Mouse (Mus musculus): ENCODE data around the gene Itga6.
"Not testable (repeated sequence)": the region's sequence is repeated elsewhere in the genome, so short reads cannot be mapped to it uniquely, and the experiment has no call there.

The Itga6 gene

DNA sequence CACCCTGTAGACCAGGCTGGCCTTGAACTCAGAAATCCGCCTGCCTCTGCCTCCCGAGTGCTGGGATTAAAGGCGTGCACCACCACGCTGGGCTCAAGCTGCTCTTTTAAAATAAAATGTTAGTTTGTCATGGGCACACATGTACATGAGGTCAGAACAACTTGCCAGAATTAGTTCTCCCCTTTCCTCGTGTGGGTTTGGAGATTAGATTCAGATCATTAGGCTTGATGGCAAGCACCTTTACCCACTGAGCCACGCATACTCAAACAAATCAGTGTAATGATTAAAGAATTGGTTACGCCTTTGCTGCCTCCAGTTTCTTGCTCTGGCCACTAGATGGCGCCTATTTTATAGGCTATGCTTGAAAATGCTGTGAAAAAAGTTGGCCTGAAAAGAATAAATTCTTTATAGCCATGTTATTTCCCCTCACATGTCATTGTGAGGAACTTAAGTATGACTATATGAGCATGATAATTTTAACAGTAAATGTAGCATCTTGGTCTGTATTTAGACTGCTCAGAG lies 153.0 kb downstream of the Itga6 start:
- DNase-seq = no peak

DNA sequence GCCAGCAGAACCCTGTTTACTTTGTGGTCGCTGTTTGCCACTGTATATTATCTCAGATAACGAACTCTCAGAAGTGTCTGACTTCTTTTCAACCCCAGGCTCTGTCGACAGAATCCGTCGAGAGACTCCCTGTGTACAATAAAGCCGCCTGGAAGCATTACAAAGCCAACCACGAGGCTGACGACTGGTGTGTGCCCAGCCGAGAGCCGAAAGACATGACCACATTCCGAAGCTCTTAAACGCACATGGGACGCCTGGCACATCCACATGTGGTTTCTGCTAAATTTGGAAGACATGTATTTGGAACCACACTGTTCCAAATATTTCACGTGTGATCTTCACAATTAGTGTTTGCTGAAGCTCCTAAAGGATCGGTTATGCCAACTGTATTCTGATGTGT lies 154.5 kb downstream of the Itga6 start:
- no peak for DNase-seq

DNA sequence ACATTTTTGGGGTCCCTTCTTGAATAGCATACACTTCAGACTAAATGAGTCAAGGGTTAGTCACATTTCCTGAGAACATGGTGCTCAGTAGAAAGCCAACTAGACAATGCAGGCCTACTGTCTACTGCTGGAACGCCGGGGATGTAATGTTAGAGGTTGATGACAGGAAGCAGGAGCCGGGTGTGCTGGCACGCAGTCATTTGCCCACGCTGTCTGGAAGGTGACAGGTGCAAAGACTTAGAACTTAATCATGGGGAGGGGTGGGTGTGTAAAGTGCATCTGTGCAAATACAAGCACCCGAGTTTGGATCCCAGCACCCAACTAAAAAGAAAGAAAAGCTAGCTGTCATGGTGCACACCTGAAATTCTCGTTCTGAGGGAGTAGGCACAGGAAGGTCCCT lies 159.7 kb downstream of the Itga6 start:
- no peak for DNase-seq

DNA sequence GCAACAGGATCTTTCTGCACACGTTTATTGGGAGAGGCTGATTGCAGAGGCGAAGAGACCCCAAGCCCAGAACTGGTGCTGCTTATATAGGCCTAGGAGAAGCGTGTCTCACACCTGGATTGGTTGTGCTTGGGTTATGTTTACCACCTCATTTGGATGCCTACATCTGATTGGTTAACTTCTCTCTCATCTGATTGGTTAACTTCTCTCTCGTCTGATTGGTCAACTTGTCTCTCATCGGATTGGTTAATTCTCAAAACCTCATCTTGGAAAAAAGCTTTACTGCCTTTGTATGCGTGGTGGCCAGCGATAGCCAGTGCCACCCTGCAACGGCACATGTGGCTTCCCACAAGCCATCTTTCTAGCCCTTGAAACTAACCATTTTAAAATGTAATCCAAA lies 160.9 kb downstream of the Itga6 start:
- DNase-seq = not testable (repeated sequence)

Data from right cerebral cortex, postnatal 14 days (tissue).